Mouse (Mus musculus) lung, postnatal 10 days (tissue): ENCODE results near the gene Uimc1.

ENCODE experiments used
- DNase-seq: peaks from one replicate; pipeline ENCODE4 v3.0.0; 2021

The Uimc1 gene

GRCm38 (mm10) chr13:54988181-54988760 lies 111.8 kb downstream of the Uimc1 start:
- no peak for DNase-seq

GRCm38 (mm10) chr13:54987405-54987804 lies 112.7 kb downstream of the Uimc1 start:
- DNase-seq: no peak

- DNase-seq: no peak
Measured at GRCm38 (mm10) chr13:54983614-54984013, 116.5 kb downstream of the Uimc1 start.

- no peak for DNase-seq
Measured at GRCm38 (mm10) chr13:54983001-54983400, 117.1 kb downstream of the Uimc1 start.

- no peak for DNase-seq
Measured at GRCm38 (mm10) chr13:54980957-54981356, 119.1 kb downstream of the Uimc1 start.

- peak; percentile 46 for DNase-seq
Measured at GRCm38 (mm10) chr13:54978804-54979203, 121.3 kb downstream of the Uimc1 start.
